Mouse (Mus musculus): ENCODE measurements around the gene Tatdn2. TPM values are rescaled to one million over a fixed set of nuclear protein-coding genes. Genes with fewer than 3 reads are reported as not detected.

The Tatdn2 gene
- polyA plus RNA-seq, 2 experiments: 1.9 to 22.0 TPM

DNA sequence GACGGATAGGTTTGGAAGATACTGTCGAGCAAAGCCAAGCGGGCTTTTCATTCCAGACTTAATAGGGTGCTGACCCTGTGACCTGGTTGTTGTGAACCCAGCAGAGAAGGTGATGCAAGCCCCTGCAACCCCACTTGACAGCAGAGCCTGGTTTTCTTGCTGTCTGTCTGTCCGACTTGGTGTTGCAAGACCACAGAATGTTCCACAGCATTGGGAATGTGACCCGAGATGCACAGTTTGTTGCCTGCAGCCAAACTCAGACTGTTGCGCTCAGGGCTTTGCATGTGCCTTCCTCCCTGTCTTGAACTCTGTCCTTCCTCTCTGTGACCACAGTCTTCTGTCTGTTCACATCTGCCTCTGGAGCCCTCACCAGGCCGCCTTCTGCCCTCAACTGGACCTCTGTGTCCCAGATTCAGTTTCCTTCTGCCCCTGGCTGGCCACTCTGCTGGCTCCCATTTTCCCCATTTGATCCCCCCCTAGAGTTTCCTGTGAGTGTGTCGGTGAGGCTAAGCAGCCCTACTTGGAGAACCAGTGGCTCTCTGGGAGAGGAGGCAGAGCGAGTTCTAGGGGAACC, 16.8 kb upstream of the Tatdn2 start:
- no peak for DNase-seq (ENCODE audit: low spot score)
- H3K4me3 ChIP-seq (replicated peaks; ENCODE audit: low read length): no peak overlapping the region
- TF ChIP-seq POLR2A (IDR thresholded peaks at IDR 0.05; ENCODE audit: borderline replicate concordance, extremely low read depth, insufficient read depth, insufficient read length): no peak

GRCm38 (mm10) chr6:113681271-113681670, 15.6 kb upstream of the Tatdn2 start:
- ATAC-seq (ENCODE audit: low FRiP score, low read depth): no peak
- 20% methylated on average over 4 of the region's 4 CpGs for WGBS
- TF ChIP-seq POLR2A (IDR thresholded peaks at IDR 0.05; ENCODE audit: borderline replicate concordance, extremely low read depth, insufficient read depth, insufficient read length): no peak
- Histone ChIP-seq H3K4me3 (replicated peaks; ENCODE audit: low read length) (no peak overlapping the region), H3K4me1 (ENCODE audit: control insufficient read depth, insufficient read depth, low read length) (no peaks in the 10 kb centered on the region), H3K9ac (ENCODE audit: low read depth, low read length, severe bottlenecking) (no peak overlapping the region), H3K27me3 (ENCODE audit: control insufficient read depth, insufficient read depth, low read length) (no peaks in the 10 kb centered on the region), H3K27ac (replicated peaks; ENCODE audit: low read depth, low read length) (no peak overlapping the region), H3K4me2 (replicated peaks; ENCODE audit: low read depth, low read length, severe bottlenecking) (no peak overlapping the region), H3K36me3 (ENCODE audit: control insufficient read depth, insufficient read depth, low read length) (no peaks in the 10 kb centered on the region), H3K9me3 (ENCODE audit: control insufficient read depth, low read length) (no peaks in the 10 kb centered on the region)
- no peak for DNase-seq (ENCODE audit: low spot score)

More for the DNA sequence above, 16.8 kb upstream of the Tatdn2 start:
- H3K9ac ChIP-seq (ENCODE audit: low read depth, low read length, severe bottlenecking): no peak overlapping the region
- ATAC-seq (ENCODE audit: low FRiP score, low read depth): no peak
- H3K4me1 ChIP-seq (ENCODE audit: control insufficient read depth, insufficient read depth, low read length): no peaks in the 10 kb centered on the region
- WGBS: 77% methylated on average over 9 of the region's 9 CpGs
- no peak overlapping the region for H3K27ac ChIP-seq (replicated peaks; ENCODE audit: low read depth, low read length)
- H3K9me3 ChIP-seq (ENCODE audit: control insufficient read depth, low read length): no peaks in the 10 kb centered on the region
- H3K4me2 ChIP-seq (replicated peaks; ENCODE audit: low read depth, low read length, severe bottlenecking): no peak overlapping the region
- H3K36me3 ChIP-seq (ENCODE audit: control insufficient read depth, insufficient read depth, low read length): no peaks in the 10 kb centered on the region
- no peaks in the 10 kb centered on the region for H3K27me3 ChIP-seq (ENCODE audit: control insufficient read depth, insufficient read depth, low read length)

DNA sequence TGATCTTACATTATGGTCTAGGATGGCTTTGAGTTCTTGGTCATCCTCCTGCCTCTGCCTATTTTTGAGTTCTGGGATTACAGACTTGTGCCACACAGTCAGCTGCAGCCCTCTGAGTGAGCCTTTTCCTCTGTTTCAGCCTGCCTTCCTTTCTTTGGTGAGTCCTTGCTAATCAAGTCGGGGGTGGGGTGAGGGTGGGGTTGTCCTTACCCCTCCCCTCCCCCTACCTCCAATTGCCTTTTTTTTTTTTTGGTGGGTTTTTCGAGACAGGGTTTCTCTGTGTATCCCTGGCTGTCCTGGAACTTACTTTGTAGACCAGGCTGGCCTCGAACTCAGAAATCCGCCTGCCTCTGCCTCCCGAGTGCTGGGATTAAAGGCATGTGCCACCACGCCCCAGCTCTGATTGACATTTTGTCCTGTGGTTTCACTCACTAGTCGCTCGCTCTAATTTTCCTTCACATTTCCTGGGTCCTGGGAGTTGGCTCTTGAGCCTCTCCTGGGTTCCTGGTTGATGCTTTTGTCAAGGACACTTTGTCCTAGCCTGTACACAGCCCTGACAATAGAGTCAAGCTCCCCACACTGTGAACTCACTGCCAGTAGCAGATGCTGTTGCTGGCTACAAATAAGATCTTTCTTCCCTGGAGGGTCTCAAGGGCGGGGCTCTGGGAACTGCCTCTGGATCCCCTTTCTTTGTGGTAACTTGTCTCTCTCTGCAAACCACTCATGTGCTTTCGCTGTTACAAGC, 13.6 kb upstream of the Tatdn2 start:
- no peak overlapping the region for H3K4me3 ChIP-seq (replicated peaks; ENCODE audit: low read length)
- WGBS: 83% methylated on average over 10 of the region's 10 CpGs
- no peak overlapping the region for H3K9ac ChIP-seq (ENCODE audit: low read depth, low read length, severe bottlenecking)

DNA sequence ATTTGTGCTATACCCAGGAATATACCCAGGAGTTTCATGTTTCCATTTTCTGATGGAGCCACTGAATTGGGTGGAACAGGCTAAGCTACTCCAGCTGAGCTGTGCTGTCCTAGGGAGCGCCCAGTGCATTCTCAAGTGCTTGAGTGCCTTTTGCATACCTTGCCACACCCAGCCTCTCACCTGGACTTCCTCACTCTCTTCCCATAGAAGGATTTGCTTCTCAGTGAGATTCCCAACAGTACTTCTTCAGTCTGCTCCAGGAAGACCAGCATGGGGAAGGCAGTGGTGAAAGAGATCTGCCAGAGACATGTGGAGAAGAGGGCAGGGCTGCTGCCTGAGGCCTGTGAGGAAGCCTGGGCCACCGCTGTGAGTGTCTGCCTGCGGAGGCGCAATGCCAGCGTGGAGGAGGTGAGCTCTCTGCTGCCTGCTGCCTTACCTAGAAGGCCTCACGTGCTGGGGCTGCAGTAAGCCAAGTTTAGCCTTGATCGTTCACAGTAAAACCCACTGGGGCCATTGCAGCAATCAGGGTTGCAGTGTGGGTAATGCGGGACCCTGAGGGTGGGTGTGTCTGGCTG, 10.2 kb upstream of the Tatdn2 start:
- ATAC-seq (ENCODE audit: low FRiP score, low read depth): no peak
- H3K27me3 ChIP-seq (ENCODE audit: control insufficient read depth, insufficient read depth, low read length): no peaks in the 10 kb centered on the region
- no peak for TF ChIP-seq POLR2A (IDR thresholded peaks at IDR 0.05; ENCODE audit: borderline replicate concordance, extremely low read depth, insufficient read depth, insufficient read length)
- H3K27ac ChIP-seq (replicated peaks; ENCODE audit: low read depth, low read length): no peak overlapping the region
- H3K4me1 ChIP-seq (ENCODE audit: control insufficient read depth, insufficient read depth, low read length): peaks cover 13% of the 10 kb centered on the region
- no peak for DNase-seq (ENCODE audit: low spot score)
- no peaks in the 10 kb centered on the region for H3K36me3 ChIP-seq (ENCODE audit: control insufficient read depth, insufficient read depth, low read length)
- H3K9me3 ChIP-seq (ENCODE audit: control insufficient read depth, low read length): no peaks in the 10 kb centered on the region
- H3K4me3 ChIP-seq (replicated peaks; ENCODE audit: low read length): no peak overlapping the region
- H3K4me2 ChIP-seq (replicated peaks; ENCODE audit: low read depth, low read length, severe bottlenecking): no peak overlapping the region
- 51% methylated on average over 8 of the region's 8 CpGs for WGBS
- H3K9ac ChIP-seq (ENCODE audit: low read depth, low read length, severe bottlenecking): 0 out of 2 replicates have a peak overlapping the region, but pooled peaks have one; percentile 28

More for the DNA sequence above, 13.6 kb upstream of the Tatdn2 start:
- Histone ChIP-seq H3K4me1 (ENCODE audit: control insufficient read depth, insufficient read depth, low read length) (no peaks in the 10 kb centered on the region), H3K9me3 (ENCODE audit: control insufficient read depth, low read length) (no peaks in the 10 kb centered on the region), H3K36me3 (ENCODE audit: control insufficient read depth, insufficient read depth, low read length) (no peaks in the 10 kb centered on the region), H3K4me2 (replicated peaks; ENCODE audit: low read depth, low read length, severe bottlenecking) (no peak overlapping the region), H3K27ac (replicated peaks; ENCODE audit: low read depth, low read length) (no peak overlapping the region), H3K27me3 (ENCODE audit: control insufficient read depth, insufficient read depth, low read length) (no peaks in the 10 kb centered on the region)
- ATAC-seq (ENCODE audit: low FRiP score, low read depth) (no peak), DNase-seq (ENCODE audit: low spot score) (no peak)
- no peak for TF ChIP-seq POLR2A (IDR thresholded peaks at IDR 0.05; ENCODE audit: borderline replicate concordance, extremely low read depth, insufficient read depth, insufficient read length)

DNA sequence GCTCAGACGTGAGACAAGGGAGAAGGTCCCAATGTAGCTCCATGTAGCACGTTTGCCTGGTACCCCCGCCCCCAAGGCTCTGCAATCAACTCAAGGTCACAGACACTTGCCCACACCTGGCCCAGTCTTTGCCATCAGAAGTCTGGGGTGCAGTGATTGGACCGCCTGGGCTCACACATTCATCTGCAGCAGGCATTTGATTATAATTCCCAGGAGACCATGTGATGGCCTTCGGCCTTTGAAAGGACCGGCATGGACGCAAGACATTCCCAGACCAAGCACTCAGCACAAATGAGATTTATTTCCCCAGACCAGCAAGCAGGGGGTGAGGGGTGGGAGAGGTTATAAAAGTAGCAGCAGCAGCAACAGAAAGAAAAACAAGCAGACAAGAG, 6.8 kb upstream of the Tatdn2 start:
- H3K27me3 ChIP-seq (ENCODE audit: control insufficient read depth, insufficient read depth, low read length): no peaks in the 10 kb centered on the region
- peaks cover 13% of the 10 kb centered on the region for H3K4me1 ChIP-seq (ENCODE audit: control insufficient read depth, insufficient read depth, low read length)
- peak overlapping the region; percentile 32; the same call in 1 of the 2 replicates for H3K4me2 ChIP-seq (replicated peaks; ENCODE audit: low read depth, low read length, severe bottlenecking)
- H3K9me3 ChIP-seq (ENCODE audit: control insufficient read depth, low read length): no peaks in the 10 kb centered on the region
- DNase-seq (ENCODE audit: low spot score) (no peak), ATAC-seq (ENCODE audit: low FRiP score, low read depth) (no peak)
- no peak for TF ChIP-seq POLR2A (IDR thresholded peaks at IDR 0.05; ENCODE audit: borderline replicate concordance, extremely low read depth, insufficient read depth, insufficient read length)
- no peak overlapping the region for H3K4me3 ChIP-seq (replicated peaks; ENCODE audit: low read length)
- H3K9ac ChIP-seq (ENCODE audit: low read depth, low read length, severe bottlenecking): no peak overlapping the region
- 0 out of 2 replicates have a peak overlapping the region, but pooled peaks have one; percentile 4 for H3K27ac ChIP-seq (replicated peaks; ENCODE audit: low read depth, low read length)
- 7% methylated on average over 7 of the region's 7 CpGs for WGBS
- H3K36me3 ChIP-seq (ENCODE audit: control insufficient read depth, insufficient read depth, low read length): no peaks in the 10 kb centered on the region
